Mouse (Mus musculus): ENCODE measurements at regions not wholly inside any gene's neighbourhood (a gene's known extent, or its start where the extent isn't known, plus 50 kb on each side); places are given as distances from the start of the nearest gene placed in this dataset.

GRCm38 (mm10) chr12:86579716-86580115 lies 98.8 kb upstream of the Vash1 start:
- DNase-seq = no peak

GRCm38 (mm10) chr12:86580132-86580718 lies 98.3 kb upstream of the Vash1 start:
- peak; percentile 4 to 29 for DNase-seq

- no peak for DNase-seq
Measured at GRCm38 (mm10) chr12:86582076-86582475, 96.4 kb upstream of the Vash1 start.

- DNase-seq = no peak
Measured at GRCm38 (mm10) chr12:86588010-86588409, 90.5 kb upstream of the Vash1 start.

- DNase-seq = no peak
Measured at GRCm38 (mm10) chr12:86592509-86592908, 86.0 kb upstream of the Vash1 start.

GRCm38 (mm10) chr12:86594647-86595046 lies 83.9 kb upstream of the Vash1 start:
- no peak for DNase-seq

GRCm38 (mm10) chr12:86600041-86600440 lies 78.5 kb upstream of the Vash1 start:
- no peak for DNase-seq

- DNase-seq = no peak
Measured at GRCm38 (mm10) chr12:86603521-86603920, 75.0 kb upstream of the Vash1 start.

- DNase-seq = no peak
Measured at GRCm38 (mm10) chr12:86612431-86613040, 66.0 kb upstream of the Vash1 start.

- peak; percentile 35 to 51 for DNase-seq
Measured at GRCm38 (mm10) chr12:86614156-86614555, 64.3 kb upstream of the Vash1 start.

- DNase-seq = no peak
Measured at GRCm38 (mm10) chr12:86616327-86616726, 62.2 kb upstream of the Vash1 start.

GRCm38 (mm10) chr12:86624195-86624594 lies 54.3 kb upstream of the Vash1 start:
- no peak for DNase-seq

GRCm38 (mm10) chr12:86626684-86627083 lies 51.8 kb upstream of the Vash1 start:
- DNase-seq = no peak

- DNase-seq = peak; percentile 22 to 70
Measured at GRCm38 (mm10) chr12:86628050-86628782, 50.3 kb upstream of the Vash1 start.
